Mouse (Mus musculus) left cerebral cortex, postnatal 10 days (tissue): ENCODE results near the gene Neto2. TPM values are rescaled to one million over a fixed set of nuclear protein-coding genes. Genes with fewer than 3 reads are reported as not detected.

Experiments
- DNase-seq, 2 experiments: peaks; one replicate each; pipeline ENCODE4 v3.0.0; 2021 to 2022; ENCODE audit warnings: low spot score in 2 of 2, mixed read lengths in 1 of 2; ENCODE audit errors: extremely low spot score in 1 of 2
- intact Hi-C: fragments of 180-260 bp; cut with DNase I; formaldehyde crosslinking; loops from one replicate; pipeline ENCODE4 v1.15.1; 2025
- microRNA-seq: library from miRNA; unstranded; fragments of <30 nt; microRNA quantifications from one replicate; pipeline ENCODE4 v1.2.0, GENCODE M21; 2022
- total RNA-seq, 2 experiments: library from RNA; stranded (reverse); gene quantifications; 2 replicates each; pipeline ENCODE4 v1.2.3; 2021

Gene Neto2
- total RNA-seq, 2 experiments from 2014 or later: 135 to 149 TPM

GRCm38 (mm10) chr8:85606974-85607373 lies 93.8 kb downstream of the Neto2 start:
- intact Hi-C loops: loop anchor here (10.0 kb wide), 2 partner anchors 58 to 1298 kb away; no protein-coding TSS in a partner anchor
- no peak for DNase-seq

GRCm38 (mm10) chr8:85606561-85606960 lies 94.2 kb downstream of the Neto2 start:
- intact Hi-C loops: loop anchor here (10.0 kb wide), 2 partner anchors 58 to 1298 kb away; no protein-coding TSS in a partner anchor
- DNase-seq: no peak

GRCm38 (mm10) chr8:85604201-85604600 lies 96.5 kb downstream of the Neto2 start:
- intact Hi-C loops: loop anchor here (10.0 kb wide), 2 partner anchors 61 to 1301 kb away; no protein-coding TSS in a partner anchor
- no peak for DNase-seq

- intact Hi-C loops: loop anchor here (2.0 to 10.0 kb wide), 3 partner anchors 61 to 1301 kb away; no protein-coding TSS in a partner anchor
- DNase-seq: peak; percentile 37 to 60
Measured at GRCm38 (mm10) chr8:85603203-85603895, 97.4 kb downstream of the Neto2 start.

- intact Hi-C loops: loop anchor here (2.0 to 10.0 kb wide), 3 partner anchors 62 to 1302 kb away; no protein-coding TSS in a partner anchor
- no peak for DNase-seq
Measured at GRCm38 (mm10) chr8:85602737-85603136, 98.0 kb downstream of the Neto2 start.

- intact Hi-C loops: loop anchor here (2.0 to 10.0 kb wide), 3 partner anchors 63 to 1303 kb away; no protein-coding TSS in a partner anchor
- DNase-seq: no peak
Measured at GRCm38 (mm10) chr8:85601741-85602140, 99.0 kb downstream of the Neto2 start.

GRCm38 (mm10) chr8:85597413-85598191 lies 103.1 kb downstream of the Neto2 start:
- DNase-seq: no peak
- intact Hi-C loops: no loop called here

GRCm38 (mm10) chr8:85595391-85595790 lies 105.3 kb downstream of the Neto2 start:
- DNase-seq: peak in 1 of 2 experiments; percentile 43
- intact Hi-C loops: no loop called here

- no peak for DNase-seq
- intact Hi-C loops: no loop called here
Measured at GRCm38 (mm10) chr8:85594983-85595382, 105.7 kb downstream of the Neto2 start.

- intact Hi-C loops: no loop called here
Measured at GRCm38 (mm10) chr8:85593324-85593723, 107.4 kb downstream of the Neto2 start.

GRCm38 (mm10) chr8:85591532-85591931 lies 109.2 kb downstream of the Neto2 start:
- no peak for DNase-seq
- intact Hi-C loops: no loop called here

More at GRCm38 (mm10) chr8:85593324-85593723, 107.4 kb downstream of the Neto2 start:
- no peak for DNase-seq

GRCm38 (mm10) chr8:85590258-85590657 lies 110.5 kb downstream of the Neto2 start:
- DNase-seq: no peak
- intact Hi-C loops: no loop called here

GRCm38 (mm10) chr8:85588596-85588995 lies 112.1 kb downstream of the Neto2 start:
- intact Hi-C loops: no loop called here
- no peak for DNase-seq

Small RNA genes within 50 kb of the gene (microRNA-seq; reads per million reads assigned to microRNA genes)
- not detected for gene Mir8109

Other genes starting within 250 kb of the Neto2 start
- 10 to 100 TPM; 36.6 to 50.0 TPM for gene Gpt2, start 208.3 kb downstream of the Neto2 start, total RNA-seq
- gene Dnaja2, start 145.6 kb downstream of the Neto2 start, total RNA-seq: 100 to 1,000 TPM; 168 to 184 TPM
- gene Itfg1, start 140.0 kb upstream of the Neto2 start, total RNA-seq: 100 to 1,000 TPM; 211 to 212 TPM
- gene Phkb, start 140.0 kb upstream of the Neto2 start, total RNA-seq: 10 to 100 TPM; 23.9 to 30.8 TPM